Mouse (Mus musculus): Measurements from ENCODE around the gene Pfkm.
A peak's percentile ranks its signal among the peaks of the same experiment; 100 is the strongest.

Pfkm gene

GRCm38 (mm10) chr15:98098519-98098918 lies 6.1 kb downstream of the Pfkm start:
- DNase-seq (ENCODE audit: low read depth) = no peak

DNA sequence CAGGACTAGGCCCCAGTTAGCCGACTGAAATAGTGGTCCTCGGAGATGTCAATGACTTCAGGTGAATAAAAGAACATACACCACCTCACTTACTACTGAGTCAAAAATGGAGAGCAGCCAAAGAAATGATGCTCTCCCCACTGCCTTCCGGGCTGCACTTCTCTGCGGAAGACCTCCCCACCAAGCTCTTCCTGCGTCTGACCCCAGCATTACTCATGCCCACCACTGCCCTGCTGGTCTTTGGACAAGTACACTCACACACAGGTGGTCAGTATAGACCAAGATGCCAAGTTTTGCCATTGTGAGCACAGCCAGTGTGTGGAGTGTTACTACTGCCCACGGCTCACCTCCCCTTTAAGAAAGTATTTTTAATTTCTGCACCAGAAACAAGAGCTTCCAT lies 10.0 kb downstream of the Pfkm start:
- no peak for DNase-seq (ENCODE audit: low read depth)

DNA sequence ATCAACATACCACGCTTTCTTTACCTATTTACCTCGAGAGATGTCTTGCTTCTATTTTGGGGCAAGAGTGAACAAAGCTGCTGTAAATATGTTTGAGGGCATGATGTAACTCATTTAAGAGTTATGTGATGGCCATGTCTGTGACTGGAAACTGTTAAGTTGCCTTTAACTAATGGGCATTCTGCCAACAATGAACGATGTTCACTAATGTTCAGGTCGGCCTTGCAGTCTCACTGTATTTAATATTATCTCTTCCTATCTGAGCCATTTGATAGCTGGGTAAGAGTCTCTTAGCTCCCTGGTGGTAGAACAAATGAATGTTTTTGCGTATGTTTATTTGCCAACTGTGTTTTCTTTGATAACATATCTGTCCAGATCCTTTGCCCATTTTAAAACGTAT lies 14.1 kb downstream of the Pfkm start:
- no peak for DNase-seq (ENCODE audit: low read depth)

DNA sequence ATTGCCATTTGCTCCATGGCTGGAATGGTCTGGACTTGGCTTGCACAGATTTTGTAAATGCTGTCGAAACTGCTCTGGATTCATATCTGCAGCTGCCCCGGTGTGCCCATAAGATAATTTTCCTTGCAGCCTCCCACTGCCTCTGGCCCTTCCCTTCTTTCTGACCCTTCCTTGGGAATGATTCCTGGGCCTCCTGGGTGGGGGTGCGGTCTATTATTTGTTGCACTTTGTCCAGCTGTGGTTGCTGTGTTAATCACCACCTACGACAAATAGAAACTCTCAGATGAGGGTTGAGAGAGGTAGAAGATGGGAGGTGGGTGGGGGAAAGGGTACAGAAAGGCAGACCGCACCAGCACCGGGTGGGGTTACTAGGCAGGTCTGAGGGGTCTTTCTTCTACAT lies 14.8 kb downstream of the Pfkm start:
- no peak for DNase-seq (ENCODE audit: low read depth)

GRCm38 (mm10) chr15:98107703-98108296 lies 15.4 kb downstream of the Pfkm start:
- no peak for DNase-seq (ENCODE audit: low read depth)

- peak; percentile 84 for DNase-seq (ENCODE audit: low read depth)
Measured at GRCm38 (mm10) chr15:98108297-98109152, 16.1 kb downstream of the Pfkm start.

DNA sequence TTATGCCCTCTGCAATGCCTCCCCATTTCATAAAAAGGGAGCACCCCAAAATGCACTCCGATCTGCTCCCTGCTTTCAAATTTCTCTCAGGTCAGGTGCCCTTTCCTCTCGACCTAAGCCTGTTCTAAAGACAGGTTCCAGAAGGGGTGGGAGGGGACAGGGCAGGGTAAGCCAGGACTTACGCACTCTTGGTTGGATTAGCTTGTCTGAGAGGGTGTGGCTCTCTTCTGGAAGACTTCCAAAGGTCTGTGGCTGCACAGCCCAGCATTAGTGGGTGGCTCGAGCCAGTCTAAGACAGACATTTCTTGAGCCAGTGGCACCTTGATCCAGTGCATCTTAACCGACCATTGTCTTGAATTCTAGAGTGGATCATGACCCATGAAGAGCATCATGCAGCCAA lies 19.4 kb downstream of the Pfkm start:
- no peak for DNase-seq (ENCODE audit: low read depth)

DNA sequence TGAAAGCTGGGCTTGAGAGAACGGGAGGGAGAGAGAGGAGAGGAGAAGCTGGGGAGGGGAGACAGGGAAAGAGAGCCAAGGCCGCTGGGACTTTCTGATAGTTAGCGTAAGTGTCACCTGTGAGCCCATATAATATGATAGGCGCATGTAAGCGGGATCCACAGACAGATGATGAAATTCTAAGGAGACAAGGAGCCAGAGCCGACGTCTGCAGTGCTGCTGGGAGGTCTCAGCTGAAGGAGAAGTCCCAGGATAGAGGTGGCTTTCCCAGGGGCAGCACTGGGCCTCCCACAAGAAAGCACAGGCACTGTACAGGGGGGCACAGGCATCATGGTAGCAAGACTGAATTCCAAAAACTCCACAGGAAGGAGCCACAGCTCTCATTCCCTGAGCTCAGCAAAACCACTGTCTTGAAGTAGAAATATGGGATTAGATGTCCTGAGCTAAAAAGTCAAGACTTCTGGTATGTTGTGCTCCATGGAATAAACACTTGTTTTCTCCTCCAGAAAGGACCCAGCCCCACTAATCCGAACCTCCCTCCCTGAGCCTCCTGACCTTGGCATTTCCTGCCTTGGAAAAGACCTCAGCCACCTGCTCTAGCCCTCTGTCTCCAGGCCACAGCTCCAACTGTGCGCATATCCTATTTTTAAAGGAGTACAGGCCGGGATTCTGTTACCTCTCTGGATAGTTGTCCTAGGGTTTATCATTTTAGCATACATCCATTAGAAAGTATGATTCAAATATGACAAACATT lies 21.9 kb downstream of the Pfkm start:
- DNase-seq (ENCODE audit: low read depth) = no peak

- no peak for DNase-seq (ENCODE audit: low read depth)
Measured at GRCm38 (mm10) chr15:98114852-98115778, 22.7 kb downstream of the Pfkm start.

DNA sequence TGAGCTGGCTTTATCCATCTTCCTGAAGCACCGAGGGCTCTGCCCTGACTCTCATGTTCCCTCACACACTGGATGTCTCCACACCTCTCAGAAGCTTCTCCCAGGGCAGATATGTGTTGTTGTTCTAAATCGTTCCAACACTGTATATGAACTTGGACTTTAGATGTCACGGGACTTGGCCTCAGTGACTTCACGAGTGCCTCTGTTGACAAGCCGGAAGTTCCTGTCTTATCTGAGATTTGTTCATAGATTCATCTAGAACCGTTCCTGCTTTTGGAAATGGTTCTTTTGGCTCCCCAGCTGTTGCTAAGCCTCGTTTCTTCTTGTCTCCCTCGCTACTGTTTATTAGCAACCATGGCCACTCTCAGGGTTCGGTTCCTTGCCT lies 23.4 kb downstream of the Pfkm start:
- no peak for DNase-seq (ENCODE audit: low read depth)

DNA sequence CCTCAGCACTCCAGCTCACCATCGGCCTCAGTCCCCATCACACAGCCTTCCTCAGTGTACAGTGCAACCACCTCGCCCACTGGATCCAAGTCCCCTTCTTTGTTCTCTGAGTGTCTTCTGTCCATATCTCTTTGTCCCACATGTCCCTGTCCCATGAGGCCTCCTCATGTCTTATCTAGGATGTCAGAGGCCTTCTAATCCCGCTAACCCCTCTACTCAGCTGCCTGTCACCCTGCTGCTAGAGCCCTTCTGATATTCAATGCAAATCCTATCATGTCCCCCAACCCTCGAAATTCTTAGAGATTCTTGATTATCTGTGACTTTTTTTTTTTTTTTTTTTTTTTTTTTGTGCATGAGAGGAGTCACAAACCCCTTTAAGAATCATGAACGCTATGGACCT lies 23.9 kb downstream of the Pfkm start:
- DNase-seq (ENCODE audit: low read depth) = peak; percentile 68

DNA sequence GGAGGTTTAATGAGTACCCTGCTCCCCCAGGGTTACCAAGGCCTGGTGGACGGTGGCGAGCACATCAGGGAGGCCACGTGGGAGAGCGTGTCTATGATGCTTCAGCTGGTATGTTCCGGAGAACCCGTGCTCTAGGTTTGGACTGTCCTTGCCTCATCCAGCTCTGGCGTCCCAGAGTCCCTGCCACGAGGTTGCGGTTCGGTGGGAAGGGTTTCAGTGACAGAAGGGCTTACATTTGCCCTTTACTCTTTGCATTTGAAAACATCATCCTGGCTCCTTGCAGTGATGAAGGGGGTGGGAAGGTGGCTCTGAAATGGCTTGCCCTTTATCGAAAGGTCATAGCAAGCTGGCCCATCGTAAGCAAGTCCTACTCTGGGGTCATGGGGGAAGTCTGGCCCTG lies 27.0 kb downstream of the Pfkm start:
- DNase-seq (ENCODE audit: low read depth) = no peak

GRCm38 (mm10) chr15:98120831-98121230 lies 28.4 kb downstream of the Pfkm start:
- no peak for DNase-seq (ENCODE audit: low read depth)

GRCm38 (mm10) chr15:98131001-98131400 lies 38.6 kb downstream of the Pfkm start:
- DNase-seq (ENCODE audit: low read depth) = no peak

GRCm38 (mm10) chr15:98131451-98131850 lies 39.1 kb downstream of the Pfkm start:
- no peak for DNase-seq (ENCODE audit: low read depth)

DNA sequence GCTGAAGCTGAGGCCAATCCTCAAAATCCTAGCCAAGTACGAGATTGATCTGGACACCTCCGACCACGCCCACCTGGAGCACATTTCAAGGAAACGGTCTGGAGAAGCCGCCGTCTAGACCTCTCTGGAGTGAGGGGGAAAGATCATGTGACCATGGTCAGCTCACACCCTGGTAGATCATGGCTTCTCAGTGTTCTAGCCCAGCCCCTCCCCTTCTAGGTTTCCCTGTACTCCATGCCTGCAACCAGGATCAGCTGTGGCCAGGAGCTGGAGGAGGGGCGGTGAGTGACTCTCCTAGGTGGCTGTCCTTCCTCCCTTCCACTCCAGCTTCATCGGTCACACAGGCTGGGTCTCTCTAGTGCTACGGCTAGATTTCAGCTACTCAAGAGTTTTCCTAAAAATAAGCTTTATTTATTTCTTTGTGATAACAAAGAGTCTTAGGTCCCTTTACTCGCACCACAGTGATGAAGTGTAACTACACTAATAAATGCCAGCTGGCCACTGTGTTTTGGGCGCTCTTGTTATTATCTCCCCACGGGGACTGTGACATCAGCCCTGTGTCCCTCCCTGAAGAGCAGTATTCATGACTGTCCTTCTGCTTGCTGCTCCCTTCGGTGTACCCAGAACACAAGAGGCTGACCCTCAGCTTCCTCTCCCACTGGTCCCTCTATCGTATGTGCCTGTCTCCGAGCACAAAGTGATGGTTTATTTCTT lies 39.7 kb downstream of the Pfkm start:
- DNase-seq (ENCODE audit: low read depth) = no peak

DNA sequence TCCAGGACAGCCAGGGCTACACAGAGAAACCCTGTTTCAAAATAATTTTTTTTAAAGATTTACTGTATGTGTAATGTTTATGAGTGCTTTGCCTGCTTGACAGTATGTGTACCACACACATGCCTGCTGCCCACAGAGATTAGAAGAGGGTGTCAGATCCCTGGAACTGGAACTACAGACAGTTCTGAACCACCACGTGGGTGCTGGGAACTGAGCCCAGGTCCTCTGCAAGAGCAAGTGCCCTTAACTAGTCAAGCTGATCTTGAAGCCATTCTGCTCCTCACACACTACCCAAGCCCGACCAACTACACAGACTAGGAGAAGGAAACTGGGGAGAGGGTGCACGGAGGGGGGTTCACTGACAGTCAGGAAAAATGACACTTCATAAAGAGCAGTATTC lies 41.1 kb downstream of the Pfkm start:
- DNase-seq (ENCODE audit: low read depth) = no peak

DNA sequence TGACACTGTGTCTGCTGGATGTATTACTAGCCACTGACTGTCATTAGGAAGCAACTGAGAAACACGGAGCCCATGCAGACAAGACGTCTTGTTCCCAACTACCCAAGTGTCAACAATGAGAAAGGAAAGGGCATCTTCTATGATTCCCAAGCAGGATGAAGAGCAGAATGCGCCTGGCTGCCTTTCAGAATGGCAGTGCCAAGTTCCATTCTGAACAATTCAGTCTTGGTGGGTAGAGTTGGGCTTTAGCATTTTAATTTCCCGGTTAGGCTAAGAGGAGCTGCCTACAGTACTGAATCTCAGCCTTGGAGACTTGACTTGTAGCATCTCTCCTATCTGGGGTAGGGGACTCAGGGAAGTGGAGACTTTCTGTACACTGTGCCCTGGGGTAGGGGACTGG lies 41.6 kb downstream of the Pfkm start:
- DNase-seq (ENCODE audit: low read depth) = no peak

DNA sequence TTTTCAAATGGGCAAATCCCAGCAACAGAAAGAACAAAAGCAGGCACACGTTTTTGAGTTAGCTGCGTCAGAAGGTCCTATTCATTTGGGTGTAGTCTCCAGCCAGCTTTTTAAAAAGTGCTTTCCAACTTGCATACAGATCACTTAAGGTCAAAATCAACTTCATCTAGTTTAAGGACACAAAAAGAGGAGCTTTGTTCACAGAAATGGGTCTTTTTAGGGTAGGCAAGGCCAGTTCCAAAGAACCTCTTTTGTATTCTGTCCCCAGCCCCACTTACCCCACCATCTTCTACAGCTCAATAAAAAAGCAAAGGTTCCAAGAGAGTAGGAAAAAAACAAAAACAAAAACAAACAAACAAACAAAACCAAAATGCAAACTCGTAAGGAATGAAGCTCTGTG lies 42.3 kb downstream of the Pfkm start:
- DNase-seq (ENCODE audit: low read depth) = no peak

DNA sequence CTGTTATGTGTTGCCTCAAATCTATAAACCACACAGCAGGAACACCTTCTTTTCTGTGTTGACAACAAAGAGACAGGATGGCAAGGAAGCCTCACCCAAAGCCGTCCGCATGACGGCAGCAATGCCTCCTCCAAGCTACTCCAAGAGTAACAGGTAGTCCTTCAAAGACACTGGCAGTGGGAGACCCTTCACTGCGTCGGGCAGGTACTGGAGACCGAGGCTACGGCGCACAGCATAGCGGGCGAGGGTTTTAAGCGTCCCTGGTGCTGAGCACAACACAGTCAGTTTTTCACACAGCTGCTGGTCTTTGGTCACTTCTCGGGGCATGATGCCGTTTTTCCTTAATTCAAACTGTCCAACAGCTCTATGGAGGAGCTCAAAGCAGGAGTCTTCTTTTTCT lies 43.3 kb downstream of the Pfkm start:
- DNase-seq (ENCODE audit: low read depth) = no peak

DNA sequence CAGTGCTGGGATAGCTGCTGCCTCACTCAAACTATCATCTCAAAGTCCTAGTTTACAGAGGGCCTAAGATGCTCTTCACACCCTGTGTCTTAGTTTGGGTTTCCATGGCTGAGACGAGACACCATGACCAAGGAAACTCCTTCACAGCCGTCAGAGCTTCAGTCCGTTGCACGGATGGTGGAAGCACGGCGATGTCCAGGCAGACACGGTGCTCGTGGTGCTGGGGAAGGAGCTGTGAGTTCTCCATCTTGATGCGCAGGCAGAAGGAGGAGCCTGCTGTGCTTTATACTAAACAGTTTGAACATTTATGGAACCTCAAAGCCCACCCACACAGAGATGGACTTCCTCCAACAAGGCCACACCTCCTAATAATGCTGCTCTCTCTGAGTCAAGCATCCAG lies 44.5 kb downstream of the Pfkm start:
- DNase-seq (ENCODE audit: low read depth) = no peak

All from c-Kit-positive CD71-positive TER-119-negative erythroid progenitor cells, embryonic 14.5 days (primary cell).